Mouse (Mus musculus) intestine, postnatal 0 days (tissue): Measurements from ENCODE around the gene Ubr2. TPM values are rescaled to one million over a fixed set of nuclear protein-coding genes. Genes with fewer than 3 reads are reported as not detected.

Source experiments
- ATAC-seq: fragments of 200-750 bp; cut with Nextera tagmentation; 2 replicates; pipeline ENCODE4 v1.8.0; 2017; ENCODE audit warnings: mild to moderate bottlenecking, moderate TSS enrichment, moderate library complexity
- H3K27ac ChIP-seq: fragments of 300-500 bp; sonication (generic); 2 replicates; pipeline ENCODE4 v1.5.1; 2014; ENCODE audit warnings: mild to moderate bottlenecking, low read depth, low read length, moderate library complexity
- H3K27me3 ChIP-seq: fragments of 300-500 bp; sonication (generic); replicated peaks from 2 replicates; pipeline ENCODE4 v1.6.1; 2014; ENCODE audit warnings: low read length, mixed read lengths; ENCODE audit not compliant: control insufficient read depth, insufficient read depth
- H3K36me3 ChIP-seq: fragments of 300-500 bp; sonication (generic); 2 replicates; pipeline ENCODE4 v1.6.1; 2014; ENCODE audit warnings: mild to moderate bottlenecking, moderate library complexity; ENCODE audit not compliant: control insufficient read depth, insufficient read depth
- H3K4me1 ChIP-seq: fragments of 300-500 bp; sonication (generic); replicated peaks from 2 replicates; pipeline ENCODE4 v1.6.1; 2014; ENCODE audit warnings: antibody characterized with exemption, low read length, mixed read lengths; ENCODE audit not compliant: control insufficient read depth, insufficient read depth
- H3K4me2 ChIP-seq: fragments of 300-500 bp; sonication (generic); replicated peaks from 2 replicates; pipeline ENCODE4 v1.6.1; 2014; ENCODE audit warnings: low read depth, mild to moderate bottlenecking, moderate library complexity
- H3K4me3 ChIP-seq: fragments of 300-500 bp; sonication (generic); 2 replicates; pipeline ENCODE4 v1.5.1; 2014; ENCODE audit warnings: low read depth, low read length
- H3K9ac ChIP-seq: fragments of 300-500 bp; sonication (generic); 2 replicates; pipeline ENCODE4 v1.6.1; 2014; ENCODE audit warnings: mild to moderate bottlenecking, low read depth, low read length
- H3K9me3 ChIP-seq: fragments of 300-500 bp; sonication (generic); 2 replicates; pipeline ENCODE4 v1.6.1; 2016; ENCODE audit warnings: mixed run types; ENCODE audit not compliant: control insufficient read depth
- CTCF ChIP-seq: sonication (generic); IDR thresholded peaks from 2 replicates; pipeline ENCODE4 v1.5.1; 2016; ENCODE audit warnings: low read depth, mild to moderate bottlenecking, control low read depth, antibody characterized with exemption, moderate library complexity
- WGBS: fragments of 180-500 bp; shearing (Covaris S2); extraction: QIAGEN DNeasy Blood & Tissue Kit; methylation state at CpG from one replicate; pipeline ENCODE4 v1.1.7; 2014; 5-methylcytosine and 5-hydroxymethylcytosine counted together
- polyA plus RNA-seq: library from polyadenylated mRNA; unstranded; fragments of >200 nt; fragmentation: Nextera tagmentation; extraction: Ambion mirVana; gene quantifications from 2 replicates; pipeline ENCODE4 v1.2.1, GENCODE M21; 2015

The Ubr2 gene
- polyA plus RNA-seq, 1 experiment from 2014 or later = 4.9 TPM

DNA sequence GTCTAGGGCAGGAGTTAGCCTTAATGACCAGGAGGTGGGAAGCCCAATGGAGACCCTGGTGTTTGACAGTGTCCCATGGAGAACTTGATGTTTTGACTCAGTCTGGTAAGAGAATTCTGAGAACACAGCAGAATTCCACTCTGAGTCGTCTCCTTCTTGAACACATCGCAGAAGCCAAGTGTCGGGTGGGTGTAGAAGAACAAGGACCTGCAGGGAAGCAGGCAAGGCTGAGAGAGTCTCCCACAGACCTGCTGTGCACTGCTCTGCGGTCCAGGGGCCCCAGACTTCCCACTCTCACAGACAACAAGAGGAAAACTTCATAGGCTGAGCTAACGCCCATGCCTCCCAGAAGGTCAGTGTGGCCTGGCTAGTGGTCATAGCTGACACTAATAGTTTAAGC, 82.6 kb downstream of the Ubr2 start:
- no peak for TF ChIP-seq CTCF
- no peak for ATAC-seq

DNA sequence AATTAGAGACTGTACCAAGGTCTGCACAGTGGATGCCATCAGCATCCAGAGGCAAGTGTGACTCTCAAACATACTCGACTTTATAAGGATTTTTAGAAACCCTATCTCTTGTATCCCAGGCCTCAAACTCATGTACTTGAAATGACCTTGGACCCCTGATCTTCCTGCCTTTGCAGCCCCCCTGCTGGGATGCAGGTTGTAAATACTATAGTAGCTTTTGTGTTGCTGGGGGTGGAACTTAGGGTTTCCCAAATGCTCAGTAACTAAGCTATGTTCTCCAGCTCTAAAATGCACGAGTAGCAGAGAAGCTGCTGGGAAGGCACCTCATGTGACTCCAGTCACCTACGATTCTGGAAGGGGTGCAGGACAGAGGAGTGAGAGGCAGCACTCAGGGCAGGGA, 83.4 kb downstream of the Ubr2 start:
- WGBS = 71% methylated on average over 3 of the region's 3 CpGs
- TF ChIP-seq CTCF = no peak
- Histone ChIP-seq H3K4me1 (no peaks in the 10 kb centered on the region), H3K27me3 (no peaks in the 10 kb centered on the region), H3K36me3 (peaks cover 30% of the 10 kb centered on the region), H3K27ac (no peak overlapping the region), H3K9ac (no peak overlapping the region), H3K4me2 (no peak overlapping the region), H3K4me3 (no peak overlapping the region), H3K9me3 (no peaks in the 10 kb centered on the region)
- no peak for ATAC-seq

More for the DNA sequence above, 82.6 kb downstream of the Ubr2 start:
- H3K4me1 ChIP-seq = no peaks in the 10 kb centered on the region
- H3K9ac ChIP-seq = no peak overlapping the region
- H3K27me3 ChIP-seq = no peaks in the 10 kb centered on the region
- no peak overlapping the region for H3K27ac ChIP-seq
- no peak overlapping the region for H3K4me2 ChIP-seq
- H3K4me3 ChIP-seq = no peak overlapping the region
- WGBS = 89% methylated on average over 5 of the region's 5 CpGs
- H3K9me3 ChIP-seq = no peaks in the 10 kb centered on the region
- peaks cover 38% of the 10 kb centered on the region for H3K36me3 ChIP-seq

- no peak overlapping the region for H3K27ac ChIP-seq
- no peak overlapping the region for H3K4me2 ChIP-seq
- H3K36me3 ChIP-seq = peaks cover 23% of the 10 kb centered on the region
- H3K4me1 ChIP-seq = no peaks in the 10 kb centered on the region
- WGBS = 64% methylated on average over 5 of the region's 6 CpGs
- no peaks in the 10 kb centered on the region for H3K9me3 ChIP-seq
- ATAC-seq = no peak
- TF ChIP-seq CTCF = no peak
- no peaks in the 10 kb centered on the region for H3K27me3 ChIP-seq
- H3K9ac ChIP-seq = no peak overlapping the region
- no peak overlapping the region for H3K4me3 ChIP-seq
These were observed 84.2 kb downstream of the Ubr2 start for GRCm38 (mm10) chr17:46926192-46926591.

DNA sequence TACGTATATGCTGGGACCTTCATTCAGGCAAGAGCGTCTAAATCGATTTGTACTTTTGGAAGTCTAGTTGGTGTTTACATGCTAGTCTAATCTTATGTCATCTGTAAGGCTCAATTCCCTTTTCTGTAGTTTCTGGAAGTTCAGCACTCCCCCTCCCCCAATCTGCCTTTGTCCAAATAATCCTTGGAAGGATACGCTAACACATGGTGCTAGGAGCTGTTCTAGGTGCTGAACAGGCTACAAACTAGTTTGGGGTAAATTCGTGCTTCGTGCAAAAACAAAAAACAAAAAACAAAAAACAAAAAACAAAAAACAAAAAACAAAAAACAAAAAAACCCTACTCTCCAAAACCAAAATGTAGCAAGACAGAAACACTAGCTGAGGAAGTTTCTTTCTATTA, 89.5 kb downstream of the Ubr2 start:
- no peak for TF ChIP-seq CTCF

GRCm38 (mm10) chr17:46918951-46919350, 91.4 kb downstream of the Ubr2 start:
- H3K4me3 ChIP-seq = no peak overlapping the region
- no peaks in the 10 kb centered on the region for H3K27me3 ChIP-seq
- ATAC-seq = no peak
- WGBS = 28% methylated on average over 4 of the region's 4 CpGs
- no peaks in the 10 kb centered on the region for H3K4me1 ChIP-seq
- no peak overlapping the region for H3K27ac ChIP-seq
- H3K4me2 ChIP-seq = no peak overlapping the region
- no peak for TF ChIP-seq CTCF
- H3K9ac ChIP-seq = no peak overlapping the region
- no peaks in the 10 kb centered on the region for H3K36me3 ChIP-seq
- no peaks in the 10 kb centered on the region for H3K9me3 ChIP-seq

More for the DNA sequence above, 89.5 kb downstream of the Ubr2 start:
- Histone ChIP-seq H3K9ac (no peak overlapping the region), H3K4me2 (no peak overlapping the region), H3K27ac (no peak overlapping the region), H3K9me3 (no peaks in the 10 kb centered on the region), H3K4me1 (no peaks in the 10 kb centered on the region), H3K27me3 (no peaks in the 10 kb centered on the region), H3K36me3 (no peaks in the 10 kb centered on the region), H3K4me3 (no peak overlapping the region)
- WGBS = 50% methylated on average over 6 of the region's 6 CpGs
- ATAC-seq = no peak

DNA sequence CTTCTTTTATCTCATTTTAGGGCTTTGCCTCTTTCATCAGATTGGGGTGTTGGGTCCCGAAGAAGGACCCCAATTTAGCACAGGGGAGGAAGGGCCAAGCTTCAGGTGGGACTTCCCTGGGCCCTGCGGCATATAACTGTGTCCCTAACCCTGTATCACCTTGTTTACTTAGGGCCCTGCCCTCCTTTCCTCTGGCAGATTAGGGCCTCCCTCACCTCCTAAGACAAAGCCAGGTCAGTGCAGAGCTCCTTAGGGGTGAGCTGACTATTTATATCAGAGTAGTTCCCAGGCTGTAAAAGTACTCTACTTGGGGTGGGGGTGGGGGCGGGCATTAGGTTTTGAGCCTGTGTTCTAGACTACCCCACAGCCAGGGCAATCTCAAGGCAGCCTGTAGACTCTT, 95.2 kb downstream of the Ubr2 start:
- Histone ChIP-seq H3K4me3 (no peak overlapping the region), H3K9me3 (no peaks in the 10 kb centered on the region), H3K27ac (no peak overlapping the region), H3K4me1 (no peaks in the 10 kb centered on the region), H3K9ac (no peak overlapping the region), H3K36me3 (no peaks in the 10 kb centered on the region), H3K4me2 (no peak overlapping the region), H3K27me3 (no peaks in the 10 kb centered on the region)
- TF ChIP-seq CTCF = no peak
- WGBS = 36% methylated on average over 3 of the region's 3 CpGs
- ATAC-seq = no peak

- TF ChIP-seq CTCF = no peak
- no peaks in the 10 kb centered on the region for H3K27me3 ChIP-seq
- no peak overlapping the region for H3K4me3 ChIP-seq
- no peaks in the 10 kb centered on the region for H3K9me3 ChIP-seq
- 48% methylated on average over 6 of the region's 6 CpGs for WGBS
- H3K27ac ChIP-seq = no peak overlapping the region
- H3K4me1 ChIP-seq = no peaks in the 10 kb centered on the region
- H3K9ac ChIP-seq = no peak overlapping the region
- no peaks in the 10 kb centered on the region for H3K36me3 ChIP-seq
- ATAC-seq = no peak
- no peak overlapping the region for H3K4me2 ChIP-seq
These were observed 98.0 kb downstream of the Ubr2 start for GRCm38 (mm10) chr17:46912331-46912730.
